Mouse (Mus musculus): Measurements from ENCODE around the gene Mrgpra2a.
"Not testable (repeated sequence)": the region's sequence is repeated elsewhere in the genome, so short reads cannot be mapped to it uniquely, and the experiment has no call there.

The Mrgpra2a gene

DNA sequence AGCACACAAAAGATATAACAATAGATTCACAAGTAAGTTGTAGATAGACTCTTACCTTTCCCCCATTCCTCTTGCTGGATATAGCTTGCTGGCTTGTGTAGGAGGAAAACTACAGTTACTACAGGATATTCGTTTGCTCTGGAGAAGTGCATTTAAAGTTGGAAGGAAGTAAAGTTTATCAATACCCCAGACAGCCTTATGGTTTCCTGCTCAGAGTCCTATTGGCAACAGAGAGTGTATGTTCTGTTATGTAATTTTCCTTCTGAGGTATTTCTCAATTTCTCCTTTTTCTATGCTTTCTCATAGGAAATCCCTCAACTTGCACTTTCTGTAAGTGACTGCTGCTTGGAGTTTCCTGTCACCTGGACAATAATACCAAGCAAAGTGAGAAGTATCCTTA, at the start of gene Mrgpra2a:
TSS of gene Mrgpra2a (minus strand) at position 125 of the 400 bp plus-strand sequence.
- not testable (repeated sequence) for DNase-seq (ENCODE audit: low read depth, low spot score)

DNA sequence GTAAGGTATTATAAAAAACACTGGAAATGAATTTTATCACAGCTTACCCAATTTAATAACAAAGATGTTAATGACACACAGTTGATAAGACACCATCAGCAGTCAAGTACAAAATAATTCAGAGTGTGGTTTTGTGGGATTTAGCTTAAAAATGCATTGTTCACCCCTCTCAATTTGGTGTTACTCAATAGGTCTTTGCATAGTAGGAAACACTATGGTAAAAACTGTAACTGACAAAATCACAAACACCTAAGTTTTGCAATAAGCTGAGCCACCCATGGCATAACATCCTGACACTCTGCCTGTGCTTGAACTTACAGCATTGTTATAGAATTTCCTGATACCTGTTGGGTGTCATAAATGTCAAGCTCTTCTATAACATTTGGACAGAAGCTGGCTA, 39.3 kb upstream of the Mrgpra2a start:
- DNase-seq (ENCODE audit: low read depth, low spot score), result not testable (repeated sequence)

DNA sequence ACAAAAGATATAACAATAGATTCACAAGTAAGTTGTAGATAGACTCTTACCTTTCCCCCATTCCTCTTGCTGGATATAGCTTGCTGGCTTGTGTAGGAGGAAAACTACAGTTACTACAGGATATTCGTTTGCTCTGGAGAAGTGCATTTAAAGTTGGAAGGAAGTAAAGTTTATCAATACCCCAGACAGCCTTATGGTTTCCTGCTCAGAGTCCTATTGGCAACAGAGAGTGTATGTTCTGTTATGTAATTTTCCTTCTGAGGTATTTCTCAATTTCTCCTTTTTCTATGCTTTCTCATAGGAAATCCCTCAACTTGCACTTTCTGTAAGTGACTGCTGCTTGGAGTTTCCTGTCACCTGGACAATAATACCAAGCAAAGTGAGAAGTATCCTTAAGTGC, 37.5 kb upstream of the Mrgpra2a start:
- not testable (repeated sequence) for DNase-seq (ENCODE audit: low read depth, low spot score)

DNA sequence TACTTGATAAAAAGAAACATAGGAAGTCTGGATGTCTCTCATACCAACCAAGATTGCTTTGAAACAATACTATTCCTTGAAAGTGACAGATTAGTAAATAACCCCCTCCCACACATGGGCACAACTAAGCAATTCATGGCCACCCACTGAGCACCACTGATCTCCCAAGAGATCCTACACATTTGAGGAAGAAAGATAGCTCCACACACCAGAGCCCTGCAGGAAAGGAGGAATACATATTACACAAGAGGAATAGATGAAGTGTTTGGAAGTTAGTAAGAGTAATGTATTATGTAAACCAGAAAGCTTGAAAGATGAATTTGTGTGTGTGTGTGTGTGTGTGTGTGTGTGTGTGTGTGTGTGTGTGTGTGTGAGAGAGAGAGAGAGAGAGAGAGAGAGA, 31.2 kb upstream of the Mrgpra2a start:
- not testable (repeated sequence) for DNase-seq (ENCODE audit: low read depth, low spot score)

DNA sequence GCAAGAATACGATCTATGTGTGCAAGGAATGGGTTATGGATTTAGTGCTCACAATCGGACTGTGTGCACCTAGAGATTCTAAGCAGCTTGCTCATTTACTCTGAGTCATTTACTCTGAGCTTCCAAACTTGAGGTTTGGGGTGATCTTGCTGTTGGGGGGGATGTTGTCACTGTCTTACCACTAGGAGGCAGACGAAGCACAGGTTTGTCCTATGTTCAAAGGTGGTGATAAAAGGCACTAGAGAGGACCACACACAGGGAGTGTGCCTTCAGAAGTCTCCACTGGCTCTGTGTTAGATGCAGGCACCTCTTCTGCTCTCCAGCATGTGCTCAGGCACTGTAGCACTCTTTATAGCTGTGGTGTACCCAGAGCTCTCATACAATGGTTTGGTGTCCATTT, 22.0 kb upstream of the Mrgpra2a start:
- DNase-seq (ENCODE audit: low read depth, low spot score), result not testable (repeated sequence)

DNA sequence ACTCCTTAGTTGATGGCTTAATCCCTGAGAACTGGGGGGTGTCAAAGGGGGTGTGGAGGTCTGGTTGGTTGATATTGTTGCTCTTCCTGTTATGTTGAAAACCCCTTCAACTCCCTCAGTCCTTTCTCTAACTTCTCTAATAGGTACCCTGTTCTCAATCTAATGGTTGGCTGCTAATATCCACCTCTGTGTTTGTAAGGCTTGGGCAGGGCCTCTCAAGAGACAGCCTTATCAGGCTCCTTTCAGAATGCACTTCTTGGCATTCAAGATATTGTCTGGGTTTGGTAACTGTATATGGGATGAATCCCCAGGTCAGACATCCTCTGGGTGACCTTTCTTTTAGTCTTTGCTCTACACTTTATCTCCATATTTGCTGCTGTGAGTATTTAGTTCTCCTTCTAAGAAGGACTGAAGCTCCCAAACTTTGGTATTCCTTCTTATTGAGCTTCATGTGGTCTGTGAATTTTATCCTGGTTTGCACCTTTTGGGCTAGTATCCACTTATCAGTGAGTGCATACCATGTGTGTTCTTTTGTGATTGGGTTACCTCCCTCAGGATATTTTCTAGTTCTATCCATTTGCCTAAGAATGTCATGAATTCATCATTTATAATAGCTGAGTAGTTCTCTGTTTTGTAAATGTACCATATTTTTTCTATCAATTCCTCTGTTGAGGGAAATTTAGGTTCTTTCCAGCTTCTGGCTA, 13.5 kb upstream of the Mrgpra2a start:
- not testable (repeated sequence) for DNase-seq (ENCODE audit: low read depth, low spot score)

DNA sequence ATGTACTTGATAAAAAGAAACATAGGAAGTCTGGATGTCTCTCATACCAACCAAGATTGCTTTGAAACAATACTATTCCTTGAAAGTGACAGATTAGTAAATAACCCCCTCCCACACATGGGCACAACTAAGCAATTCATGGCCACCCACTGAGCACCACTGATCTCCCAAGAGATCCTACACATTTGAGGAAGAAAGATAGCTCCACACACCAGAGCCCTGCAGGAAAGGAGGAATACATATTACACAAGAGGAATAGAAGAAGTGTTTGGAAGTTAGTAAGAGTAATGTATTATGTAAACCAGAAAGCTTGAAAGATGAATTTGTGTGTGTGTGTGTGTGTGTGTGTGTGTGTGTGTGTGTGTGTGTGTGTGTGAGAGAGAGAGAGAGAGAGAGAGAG, 6.2 kb downstream of the Mrgpra2a start:
- DNase-seq (ENCODE audit: low read depth, low spot score), result not testable (repeated sequence)

DNA sequence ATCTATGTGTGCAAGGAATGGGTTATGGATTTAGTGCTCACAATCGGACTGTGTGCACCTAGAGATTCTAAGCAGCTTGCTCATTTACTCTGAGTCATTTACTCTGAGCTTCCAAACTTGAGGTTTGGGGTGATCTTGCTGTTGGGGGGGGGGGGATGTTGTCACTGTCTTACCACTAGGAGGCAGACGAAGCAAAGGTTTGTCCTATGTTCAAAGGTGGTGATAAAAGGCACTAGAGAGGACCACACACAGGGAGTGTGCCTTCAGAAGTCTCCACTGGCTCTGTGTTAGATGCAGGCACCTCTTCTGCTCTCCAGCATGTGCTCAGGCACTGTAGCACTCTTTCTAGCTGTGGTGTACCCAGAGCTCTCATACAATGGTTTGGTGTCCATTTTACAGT, 15.5 kb downstream of the Mrgpra2a start:
- DNase-seq (ENCODE audit: low read depth, low spot score), result not testable (repeated sequence)

DNA sequence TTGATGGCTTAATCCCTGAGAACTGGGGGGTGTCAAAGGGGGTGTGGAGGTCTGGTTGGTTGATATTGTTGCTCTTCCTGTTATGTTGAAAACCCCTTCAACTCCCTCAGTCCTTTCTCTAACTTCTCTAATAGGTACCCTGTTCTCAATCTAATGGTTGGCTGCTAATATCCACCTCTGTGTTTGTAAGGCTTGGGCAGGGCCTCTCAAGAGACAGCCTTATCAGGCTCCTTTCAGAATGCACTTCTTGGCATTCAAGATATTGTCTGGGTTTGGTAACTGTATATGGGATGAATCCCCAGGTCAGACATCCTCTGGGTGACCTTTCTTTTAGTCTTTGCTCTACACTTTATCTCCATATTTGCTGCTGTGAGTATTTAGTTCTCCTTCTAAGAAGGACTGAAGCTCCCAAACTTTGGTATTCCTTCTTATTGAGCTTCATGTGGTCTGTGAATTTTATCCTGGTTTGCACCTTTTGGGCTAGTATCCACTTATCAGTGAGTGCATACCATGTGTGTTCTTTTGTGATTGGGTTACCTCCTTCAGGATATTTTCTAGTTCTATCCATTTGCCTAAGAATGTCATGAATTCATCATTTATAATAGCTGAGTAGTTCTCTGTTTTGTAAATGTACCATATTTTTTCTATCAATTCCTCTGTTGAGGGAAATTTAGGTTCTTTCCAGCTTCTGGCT, 24.0 kb downstream of the Mrgpra2a start:
- DNase-seq (ENCODE audit: low read depth, low spot score), result not testable (repeated sequence)

DNA sequence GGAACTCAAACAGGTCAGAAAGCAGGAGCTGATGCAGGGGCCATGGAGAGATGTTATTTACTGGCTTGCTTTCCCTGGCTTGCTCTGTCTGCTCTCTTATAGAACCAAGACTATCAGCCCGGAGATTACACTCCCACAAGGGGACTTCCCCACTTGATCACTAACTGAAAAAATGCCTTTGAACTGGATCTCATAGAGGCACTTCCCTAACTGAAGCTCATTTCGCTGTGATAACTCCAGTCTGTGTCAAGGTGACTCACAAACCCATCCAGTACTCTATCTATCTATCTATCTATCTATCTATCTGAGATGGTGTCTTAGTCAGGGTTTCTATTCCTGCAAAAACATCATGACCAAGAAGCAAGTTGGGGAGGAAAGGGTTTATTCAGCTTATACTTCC, 41.3 kb downstream of the Mrgpra2a start:
- no peak for DNase-seq (ENCODE audit: low read depth, low spot score)

DNA sequence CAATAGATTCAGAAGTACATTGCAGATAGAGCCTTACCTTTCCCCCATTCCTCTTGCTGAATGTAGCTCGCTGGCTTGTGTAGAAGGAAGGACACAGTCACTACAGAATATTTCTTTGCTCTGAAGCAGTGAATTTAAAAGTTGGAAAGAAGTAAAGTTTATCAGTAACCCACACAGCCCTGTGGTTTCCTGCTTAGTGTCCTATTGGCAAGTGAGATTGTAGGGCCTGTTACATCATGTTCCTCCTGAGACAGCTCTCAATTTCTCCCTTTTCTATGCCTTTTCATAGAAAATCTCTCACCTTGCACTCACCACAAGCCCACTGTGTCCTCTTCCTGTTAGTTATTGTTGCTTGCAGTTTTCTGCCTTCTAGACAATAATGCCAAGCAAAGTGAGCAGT, 42.4 kb downstream of the Mrgpra2a start:
- no peak for DNase-seq (ENCODE audit: low read depth, low spot score)

DNA sequence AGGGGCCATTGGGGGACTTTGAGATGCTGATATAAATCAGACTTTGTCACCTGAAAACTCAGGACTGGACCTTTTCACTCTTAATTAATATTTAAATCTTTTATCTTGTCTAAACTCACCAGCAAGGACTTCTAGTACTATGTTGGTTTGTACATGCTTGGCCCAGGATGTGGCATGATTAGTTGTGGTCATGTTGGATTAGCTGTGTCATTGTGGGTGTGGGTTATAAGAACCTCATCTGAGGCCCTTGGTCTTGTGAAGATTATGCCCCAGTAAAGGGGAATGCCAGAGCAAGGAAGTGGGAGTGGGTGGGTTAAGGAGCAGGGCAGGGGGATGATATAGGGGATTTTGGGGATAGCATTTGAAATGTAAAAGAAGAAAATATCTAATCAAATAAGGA, 50.8 kb downstream of the Mrgpra2a start:
- no peak for DNase-seq (ENCODE audit: low read depth, low spot score)

Data from R1 (cell line).